Mouse (Mus musculus): Measurements from ENCODE around the gene Mpi. TPM values are rescaled to one million over a fixed set of nuclear protein-coding genes. Genes with fewer than 3 reads are reported as not detected.
A peak's percentile ranks its signal among the peaks of the same experiment; 100 is the strongest.

The Mpi gene
- total and polyA plus RNA-seq, 3 experiments, result 28.2 to 37.3 (median 28.6) TPM

DNA sequence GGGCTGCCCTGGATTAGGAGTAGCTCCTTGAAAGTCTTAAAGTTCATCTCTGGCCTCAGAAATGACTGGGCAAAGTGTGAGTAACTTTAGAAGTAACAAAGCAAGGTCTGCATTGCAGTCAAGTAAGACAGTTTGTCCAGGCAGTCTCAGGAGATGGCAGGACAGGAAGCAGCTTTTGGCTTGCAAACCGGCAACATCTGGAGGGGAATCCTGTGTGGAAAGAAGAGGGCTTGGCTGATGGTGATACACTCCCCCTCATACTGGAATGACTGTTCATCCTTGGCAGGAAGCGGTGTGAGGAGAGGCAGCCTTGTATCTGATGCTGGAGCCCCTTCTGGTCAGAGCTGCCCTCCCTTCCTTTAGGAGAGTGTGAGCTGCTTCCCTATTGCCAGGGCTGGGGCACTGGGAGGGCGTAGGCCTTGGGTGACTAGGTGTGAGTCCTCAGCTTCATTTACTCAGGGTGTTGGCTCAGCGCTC, 10.4 kb upstream of the Mpi start:
- H3K4me2 ChIP-seq (ENCODE audit: insufficient read depth, low read depth, poor library complexity, severe bottlenecking), result peak overlapping the region; percentile 88
- peak; percentile 69 for DNase-seq (ENCODE audit: extremely low read depth)
- no peaks in the 10 kb centered on the region for H3K27me3 ChIP-seq (replicated peaks)
- dilution Hi-C loops (cut with MboI; ENCODE audit: extremely low pct_ligation_motif_present, extremely low pct_unique_long_range_greater_than_20kb, low sequenced_read_pairs), result no loop called here
- H3K4me3 ChIP-seq (replicated peaks in 1 of 3; ENCODE audit: low read depth in 2 of 3, low read length in 2 of 3, poor library complexity in 1 of 3), result peak overlapping the region; percentile 46 to 96 (median 72)
- TF ChIP-seq ETS1 (conservative IDR thresholded peaks at IDR 0.05; ENCODE audit: low read depth, low read length), result 0 out of 2 replicates have a peak, but pooled peaks have one; percentile 16
- 0 out of 2 replicates have a peak, but pooled peaks have one; percentile 19 for TF ChIP-seq ELF1 (IDR thresholded peaks at IDR 0.05; ENCODE audit: low read depth, low read length)
- TF ChIP-seq EP300 (IDR thresholded peaks at IDR 0.05; ENCODE audit: low read length), result peak; percentile 64
- TF ChIP-seq MEF2A (IDR thresholded peaks at IDR 0.05; ENCODE audit: borderline replicate concordance, low read depth, low read length), result 0 out of 2 replicates have a peak, but pooled peaks have one; percentile 23
- no peak for TF ChIP-seq USF1 (IDR thresholded peaks at IDR 0.05; ENCODE audit: low read depth, low read length)
- TF ChIP-seq MYC (IDR thresholded peaks at IDR 0.05; ENCODE audit: low read depth, low read length), result no peak
- peak; percentile 63 for TF ChIP-seq IRF4 (IDR thresholded peaks at IDR 0.05; ENCODE audit: low read depth, low read length)
- TF ChIP-seq TCF12 (IDR thresholded peaks at IDR 0.05; ENCODE audit: low read depth, low read length), result peak; percentile 50; the same call in 1 of the 2 replicates
- peak; percentile 55; the same call in 1 of the 2 replicates for TF ChIP-seq MXI1 (IDR thresholded peaks at IDR 0.05; ENCODE audit: low read depth, low read length)
- TF ChIP-seq BHLHE40 (IDR thresholded peaks at IDR 0.05; ENCODE audit: low read depth, low read length), result no peak
- no peak for TF ChIP-seq GABPA (IDR thresholded peaks at IDR 0.05; ENCODE audit: insufficient replicate concordance, low read depth, low read length)
- TF ChIP-seq NRF1 (IDR thresholded peaks at IDR 0.05; ENCODE audit: low read depth, low read length), result no peak
- peak; percentile 50; the same call in 1 of the 2 replicates for TF ChIP-seq SIN3A (IDR thresholded peaks at IDR 0.05; ENCODE audit: low read length)
- TF ChIP-seq JUN (IDR thresholded peaks at IDR 0.05; ENCODE audit: insufficient read depth, low read depth, low read length), result no peak
- TF ChIP-seq KAT2A (IDR thresholded peaks at IDR 0.05; ENCODE audit: insufficient replicate concordance, low read length), result no peak
- H3K9ac ChIP-seq (ENCODE audit: insufficient read depth, low read depth), result peak overlapping the region; percentile 42
- H3K27ac ChIP-seq (ENCODE audit: insufficient read depth, low read depth), result peak overlapping the region; percentile 30; the same call in 1 of the 2 replicates
- peaks cover 11 to 29% of the 10 kb centered on the region in 2 experiments for H3K36me3 ChIP-seq (replicated peaks in 1 of 2; ENCODE audit: control insufficient read depth in 1 of 2, insufficient read depth in 1 of 2, low read length in 1 of 2)
- peaks cover 60% of the 10 kb centered on the region for H3K79me2 ChIP-seq (replicated peaks; ENCODE audit: control insufficient read depth, extremely low read depth, insufficient read depth, poor library complexity, severe bottlenecking)
- no peaks in the 10 kb centered on the region for H3K9me3 ChIP-seq (replicated peaks; ENCODE audit: low read length)
- in situ Hi-C loops (cut with MboI; ENCODE audit: low pct_ligation_motif_present, low pct_unique_long_range_greater_than_20kb, low sequenced_read_pairs), result no loop called here
- peaks cover 18 to 71% of the 10 kb centered on the region in 2 experiments for H3K4me1 ChIP-seq (ENCODE audit: control insufficient read depth in 1 of 2, insufficient read depth in 2 of 2)

GRCm38 (mm10) chr9:57561711-57562099, 9.1 kb upstream of the Mpi start:
- peak overlapping the region; percentile 42 for H3K9ac ChIP-seq (ENCODE audit: insufficient read depth, low read depth)
- H3K9me3 ChIP-seq (replicated peaks; ENCODE audit: low read length), result no peaks in the 10 kb centered on the region
- peaks cover 54% of the 10 kb centered on the region for H3K79me2 ChIP-seq (replicated peaks; ENCODE audit: control insufficient read depth, extremely low read depth, insufficient read depth, poor library complexity, severe bottlenecking)
- peak overlapping the region; percentile 54 for H3K27ac ChIP-seq (ENCODE audit: insufficient read depth, low read depth)
- no peaks in the 10 kb centered on the region for H3K27me3 ChIP-seq (replicated peaks)
- in situ Hi-C loops (cut with MboI; ENCODE audit: low pct_ligation_motif_present, low pct_unique_long_range_greater_than_20kb, low sequenced_read_pairs), result no loop called here
- peak overlapping the region; percentile 65 to 96 (median 72) for H3K4me3 ChIP-seq (replicated peaks in 1 of 3; ENCODE audit: low read depth in 2 of 3, low read length in 2 of 3, poor library complexity in 1 of 3)
- peak; percentile 77 for DNase-seq (ENCODE audit: extremely low read depth)
- dilution Hi-C loops (cut with MboI; ENCODE audit: extremely low pct_ligation_motif_present, extremely low pct_unique_long_range_greater_than_20kb, low sequenced_read_pairs), result no loop called here
- H3K4me1 ChIP-seq (ENCODE audit: control insufficient read depth in 1 of 2, insufficient read depth in 2 of 2), result peaks cover 20 to 81% of the 10 kb centered on the region in 2 experiments
- H3K36me3 ChIP-seq (replicated peaks in 1 of 2; ENCODE audit: control insufficient read depth in 1 of 2, insufficient read depth in 1 of 2, low read length in 1 of 2), result peaks cover 3 to 16% of the 10 kb centered on the region in 2 experiments
- H3K4me2 ChIP-seq (ENCODE audit: insufficient read depth, low read depth, poor library complexity, severe bottlenecking), result peak overlapping the region; percentile 88
- TF ChIP-seq MAZ (IDR thresholded peaks at IDR 0.05; ENCODE audit: low read depth, low read length), result no peak
- TF ChIP-seq TCF12 (IDR thresholded peaks at IDR 0.05; ENCODE audit: low read depth, low read length), result peak; percentile 37
- peak; percentile 49; the same call in 1 of the 2 replicates for TF ChIP-seq EP300 (IDR thresholded peaks at IDR 0.05; ENCODE audit: low read length)
- TF ChIP-seq MYC (IDR thresholded peaks at IDR 0.05; ENCODE audit: low read depth, low read length), result peak; percentile 50; the same call in 1 of the 2 replicates
- 0 out of 2 replicates have a peak, but pooled peaks have one; percentile 34 for TF ChIP-seq TBP (conservative IDR thresholded peaks at IDR 0.05; ENCODE audit: low read depth, low read length)
- 0 out of 2 replicates have a peak, but pooled peaks have one; percentile 47 for TF ChIP-seq MXI1 (IDR thresholded peaks at IDR 0.05; ENCODE audit: low read depth, low read length)
- no peak for TF ChIP-seq ZKSCAN1 (IDR thresholded peaks at IDR 0.05; ENCODE audit: borderline replicate concordance, low read depth, low read length)
- no peak for TF ChIP-seq SIN3A (IDR thresholded peaks at IDR 0.05; ENCODE audit: low read length)
- TF ChIP-seq ZNF384 (IDR thresholded peaks at IDR 0.05; ENCODE audit: low read depth, low read length), result no peak
- TF ChIP-seq IRF4 (IDR thresholded peaks at IDR 0.05; ENCODE audit: low read depth, low read length), result peak; percentile 47
- TF ChIP-seq MAX (IDR thresholded peaks at IDR 0.05; ENCODE audit: low read length), result peak; percentile 65; the same call in 1 of the 2 replicates
- no peak for TF ChIP-seq NRF1 (IDR thresholded peaks at IDR 0.05; ENCODE audit: low read depth, low read length)
